ENCODE assay signal across 8 mouse cellular contexts in genomic region chr7:81932521-81933045, GRCm38 (mm10). TPM values are rescaled to one million over a fixed set of nuclear protein-coding genes. Genes with fewer than 3 reads are reported as not detected.
DNase-seq lines count a peak whose midpoint lies in the region; ATAC-seq lines count a peak whose summit lies in the region.

No protein-coding gene starts in this region.

- H3K4me3 ChIP-seq in lung, embryonic 15.5 days = peak overlapping the region; percentile 60
- peak overlapping the region; percentile 94 for H3K4me3 ChIP-seq in forebrain, embryonic 12.5 days (replicated peaks)
- H3K4me3 ChIP-seq in kidney, embryonic 16.5 days (ENCODE audit: low read length) = peak overlapping the region; percentile 57

- peaks cover 13% of the 10 kb centered on the region for H3K4me1 ChIP-seq in lung, embryonic 15.5 days
- peaks cover 25% of the 10 kb centered on the region for H3K4me1 ChIP-seq in forebrain, embryonic 12.5 days
- peaks cover 19% of the 10 kb centered on the region for H3K4me1 ChIP-seq in kidney, embryonic 16.5 days (ENCODE audit: insufficient read depth, low read length)

- peak overlapping the region; percentile 89 for H3K4me2 ChIP-seq in lung, embryonic 15.5 days
- peak overlapping the region; percentile 77 for H3K4me2 ChIP-seq in forebrain, embryonic 12.5 days
- peak overlapping the region; percentile 72 for H3K4me2 ChIP-seq in kidney, embryonic 16.5 days (replicated peaks; ENCODE audit: low read depth, low read length)

- no peaks in the 10 kb centered on the region for H3K9me3 ChIP-seq in lung, embryonic 15.5 days
- no peaks in the 10 kb centered on the region for H3K9me3 ChIP-seq in forebrain, embryonic 12.5 days
- H3K9me3 ChIP-seq in kidney, embryonic 16.5 days (ENCODE audit: low read length) = no peaks in the 10 kb centered on the region

- peaks cover 49% of the 10 kb centered on the region for H3K27me3 ChIP-seq in lung, embryonic 15.5 days
- H3K27me3 ChIP-seq in forebrain, embryonic 12.5 days = no peaks in the 10 kb centered on the region
- no peaks in the 10 kb centered on the region for H3K27me3 ChIP-seq in kidney, embryonic 16.5 days (ENCODE audit: insufficient read depth, low read length)
- peaks cover 6% of the 10 kb centered on the region for H3K27me3 ChIP-seq in splenic B cell, adult 2 months (ENCODE audit: control insufficient read depth, insufficient read depth, low read length, poor library complexity, severe bottlenecking)

- 32% methylated on average over 5 of the region's 5 CpGs for WGBS in lung, embryonic 15.5 days
- WGBS in forebrain, embryonic 12.5 days = 30% methylated on average over 5 of the region's 5 CpGs
- WGBS in kidney, embryonic 16.5 days = 25% methylated on average over 5 of the region's 5 CpGs

- H3K36me3 ChIP-seq in lung, embryonic 15.5 days = no peaks in the 10 kb centered on the region
- H3K36me3 ChIP-seq in forebrain, embryonic 12.5 days (replicated peaks) = no peaks in the 10 kb centered on the region
- H3K36me3 ChIP-seq in kidney, embryonic 16.5 days (ENCODE audit: insufficient read depth, low read length) = no peaks in the 10 kb centered on the region
- no peaks in the 10 kb centered on the region for H3K36me3 ChIP-seq in splenic B cell, adult 2 months (ENCODE audit: control insufficient read depth, insufficient read depth, low read length, poor library complexity, severe bottlenecking)

- no peak overlapping the region for H3K9ac ChIP-seq in lung, embryonic 15.5 days
- peak overlapping the region; percentile 98 for H3K9ac ChIP-seq in forebrain, embryonic 12.5 days
- peak overlapping the region; percentile 76 for H3K9ac ChIP-seq in kidney, embryonic 16.5 days (replicated peaks; ENCODE audit: low read length)

- no peak for ATAC-seq in lung, embryonic 15.5 days (ENCODE audit: borderline replicate concordance, extremely low read depth, low FRiP score, low TSS enrichment)
- ATAC-seq in forebrain, embryonic 12.5 days (ENCODE audit: low FRiP score) = no peak
- no peak for ATAC-seq in kidney, embryonic 16.5 days (ENCODE audit: low FRiP score, low TSS enrichment)
- no peak for ATAC-seq in megakaryocyte progenitor cell, adult 5-6 weeks (replicated peaks; ENCODE audit: poor library complexity)

- DNase-seq in lung, adult 18-20 months = no peak
- DNase-seq in splenic B cell, adult 2 months (ENCODE audit: low read depth, low spot score) = peak; percentile 23
- DNase-seq in urinary bladder, postnatal 14 days (ENCODE audit: low spot score) = no peak
- DNase-seq in gastrocnemius, postnatal 10 days = no peak

- no peak overlapping the region for H3K27ac ChIP-seq in lung, embryonic 15.5 days
- no peak overlapping the region for H3K27ac ChIP-seq in forebrain, embryonic 12.5 days
- no peak overlapping the region for H3K27ac ChIP-seq in kidney, embryonic 16.5 days (ENCODE audit: low read length)

RNA-seq across cellular contexts. Expression of gene Hdgfl3, which starts 1.7 kb away (rescaled TPM):
- 8.7 and 9.1 TPM in 2 replicates for polyA plus RNA-seq in lung, embryonic 15.5 days (2015; fragmentation: Nextera tagmentation; extraction: Ambion mirVana)
- 55.8 and 56.5 TPM in 2 replicates for polyA plus RNA-seq in forebrain, embryonic 12.5 days (2016; fragmentation: Nextera tagmentation; extraction: Ambion mirVana)
- polyA plus RNA-seq in kidney, embryonic 16.5 days (2015; fragmentation: Nextera tagmentation; extraction: Ambion mirVana) = 10.0 and 11.7 TPM in 2 replicates
- total RNA-seq in gastrocnemius, postnatal 10 days (2021) = 1 to 10 TPM; 6.1 to 8.7 TPM
- 0.37 and 1.6 TPM in 2 replicates for total RNA-seq in megakaryocyte progenitor cell, adult 5-6 weeks (2015)
- 0.87 and 1.5 TPM in 2 replicates for total RNA-seq in megakaryocyte progenitor cell, adult 5-6 weeks (2017)

RNA-seq across cellular contexts. Expression of gene Bnc1, which starts 59.5 kb away (rescaled TPM):
- polyA plus RNA-seq in lung, embryonic 15.5 days (2015; fragmentation: Nextera tagmentation; extraction: Ambion mirVana) = 1.5 and 1.7 TPM in 2 replicates
- 0.33 and 0.40 TPM in 2 replicates for polyA plus RNA-seq in forebrain, embryonic 12.5 days (2016; fragmentation: Nextera tagmentation; extraction: Ambion mirVana)
- 0.15 and 0.50 TPM in 2 replicates for polyA plus RNA-seq in kidney, embryonic 16.5 days (2015; fragmentation: Nextera tagmentation; extraction: Ambion mirVana)
- total RNA-seq in gastrocnemius, postnatal 10 days (2021) = not detected
- total RNA-seq in megakaryocyte progenitor cell, adult 5-6 weeks (2015) = not detected in 2 replicates
- total RNA-seq in megakaryocyte progenitor cell, adult 5-6 weeks (2017) = not detected in 2 replicates
